Mouse (Mus musculus) liver, adult 2 months (tissue): ENCODE data around the gene Slco2a1.

ENCODE experiments used
- CTCF ChIP-seq: fragments of 200-500 bp; IDR thresholded peaks from 2 replicates; pipeline ENCODE4 v1.5.1; 2011; ENCODE audit warnings: low read depth, low read length, control low read depth
- POLR2A ChIP-seq: fragments of 200-500 bp; IDR thresholded peaks from 2 replicates; pipeline ENCODE4 v1.6.1; 2011; ENCODE audit warnings: low read length, control low read depth; ENCODE audit not compliant: insufficient read depth; ENCODE audit errors: extremely low read depth

DNA sequence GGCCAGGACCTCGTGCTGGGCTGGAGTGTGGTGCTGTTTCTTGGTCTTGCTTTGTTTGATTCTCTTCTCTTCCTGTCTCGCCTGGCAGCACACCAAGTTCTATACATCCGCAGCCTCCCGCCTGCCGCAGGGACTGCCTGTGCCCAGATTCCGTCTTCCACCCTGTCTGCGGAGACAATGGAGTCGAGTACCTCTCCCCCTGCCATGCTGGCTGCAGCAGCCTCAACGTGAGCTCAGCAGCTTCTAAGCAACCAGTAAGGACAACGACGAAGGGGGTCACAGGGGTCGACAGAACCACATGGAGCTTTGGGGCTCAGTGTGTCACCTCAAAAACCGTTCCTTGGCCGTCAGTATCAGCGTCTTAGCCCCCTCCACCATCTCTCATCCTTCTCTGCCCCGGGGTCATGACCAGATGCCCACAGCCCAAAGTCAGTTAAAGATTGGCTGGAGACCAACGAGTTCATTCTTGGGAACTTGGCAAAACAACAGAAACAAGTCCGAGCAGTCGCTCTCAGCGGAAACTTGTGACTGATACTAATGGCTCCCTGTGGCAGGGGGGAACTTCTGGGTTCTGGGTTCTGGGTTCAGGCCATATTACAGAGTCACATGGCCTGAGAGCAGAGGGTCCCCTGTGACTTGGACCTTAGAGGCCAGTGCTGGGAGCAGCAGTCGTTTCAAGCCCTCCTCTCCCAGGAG lies 88.5 kb downstream of the Slco2a1 start:
- TF ChIP-seq CTCF (no peak), POLR2A (no peak)
